Comparison of ENCODE assay signal across 13 mouse cellular contexts in genomic region chr13:25751409-25751777, GRCm38 (mm10).
DNase-seq lines count a peak whose midpoint lies in the region; ATAC-seq lines count a peak whose summit lies in the region.
"Had no signal": no experiment of that assay in that cellular context is flagged by ENCODE, and none has a peak within 500 bp of the region (broad histone marks: within the 10 kb centered on the region; RNA-seq: fewer than 3 reads in every experiment).

No protein-coding gene starts in this region.

- peak overlapping the region; percentile 71 for H3K27ac ChIP-seq in forebrain, embryonic 10.5 days
- peak overlapping the region; percentile 57 for H3K27ac ChIP-seq in forebrain, embryonic 16.5 days (ENCODE audit: low read length)
- H3K27ac ChIP-seq in limb, embryonic 10.5 days, result peak overlapping the region; percentile 42; the same call in 1 of the 2 replicates
- peak overlapping the region; percentile 68 for H3K27ac ChIP-seq in neural tube, embryonic 13.5 days (replicated peaks)
- H3K27ac ChIP-seq: left cerebral cortex, adult 2 months; limb, embryonic 13.5 days; macrophage had no signal

- H3K4me2 ChIP-seq in forebrain, embryonic 16.5 days (ENCODE audit: low read length), result peak overlapping the region; percentile 3; the same call in 1 of the 2 replicates
- no peak overlapping the region for H3K4me2 ChIP-seq in neural tube, embryonic 13.5 days
- H3K4me2 ChIP-seq: limb, embryonic 13.5 days had no signal

- H3K4me3 ChIP-seq in forebrain, embryonic 10.5 days, result no peak overlapping the region
- H3K4me3 ChIP-seq in forebrain, embryonic 16.5 days (replicated peaks; ENCODE audit: low read length), result no peak overlapping the region
- no peak overlapping the region for H3K4me3 ChIP-seq in limb, embryonic 10.5 days
- no peak overlapping the region for H3K4me3 ChIP-seq in neural tube, embryonic 13.5 days
- H3K4me3 ChIP-seq: left cerebral cortex, adult 2 months; limb, embryonic 13.5 days had no signal

- H3K9ac ChIP-seq in forebrain, embryonic 16.5 days (replicated peaks; ENCODE audit: low read depth, low read length), result no peak overlapping the region
- H3K9ac ChIP-seq in neural tube, embryonic 13.5 days, result no peak overlapping the region
- H3K9ac ChIP-seq: limb, embryonic 13.5 days; liver, postnatal 0 days had no signal

- no peaks in the 10 kb centered on the region for H3K27me3 ChIP-seq in forebrain, embryonic 10.5 days (ENCODE audit: poor library complexity, severe bottlenecking)
- no peaks in the 10 kb centered on the region for H3K27me3 ChIP-seq in forebrain, embryonic 16.5 days (replicated peaks; ENCODE audit: control insufficient read depth, insufficient read depth, low read length)
- H3K27me3 ChIP-seq in limb, embryonic 10.5 days (ENCODE audit: low read depth, poor library complexity, severe bottlenecking), result no peaks in the 10 kb centered on the region
- H3K27me3 ChIP-seq in neural tube, embryonic 13.5 days, result no peaks in the 10 kb centered on the region
- H3K27me3 ChIP-seq: limb, embryonic 13.5 days had no signal

- H3K9me3 ChIP-seq in forebrain, embryonic 10.5 days, result no peaks in the 10 kb centered on the region
- H3K9me3 ChIP-seq in forebrain, embryonic 16.5 days (ENCODE audit: control insufficient read depth, low read length), result no peaks in the 10 kb centered on the region
- H3K9me3 ChIP-seq in limb, embryonic 10.5 days (replicated peaks), result no peaks in the 10 kb centered on the region
- no peaks in the 10 kb centered on the region for H3K9me3 ChIP-seq in neural tube, embryonic 13.5 days
- H3K9me3 ChIP-seq: limb, embryonic 13.5 days had no signal

- peak; percentile 51 for ATAC-seq in forebrain, embryonic 16.5 days
- peak; percentile 66 for ATAC-seq in neural tube, embryonic 13.5 days (ENCODE audit: low read depth)
- ATAC-seq: liver, postnatal 0 days had no signal

- 39% methylated on average over 4 of the region's 4 CpGs for WGBS in forebrain, embryonic 10.5 days
- WGBS in forebrain, embryonic 16.5 days, result 15% methylated on average over 4 of the region's 4 CpGs
- 51% methylated on average over 4 of the region's 4 CpGs for WGBS in limb, embryonic 10.5 days
- 40% methylated on average over 4 of the region's 4 CpGs for WGBS in neural tube, embryonic 13.5 days

- DNase-seq in forebrain, embryonic 10.5 days (ENCODE audit: extremely low spot score, low spot score), result no peak
- DNase-seq in limb, embryonic 10.5 days (ENCODE audit: low spot score), result no peak
- DNase-seq in layer of hippocampus, postnatal 36 days, result no peak
- no peak for DNase-seq in gastrocnemius, adult 18-20 months (ENCODE audit: low spot score)
- DNase-seq in ovary, postnatal 10 days (ENCODE audit: low spot score), result no peak
- DNase-seq: adrenal gland, postnatal 36 days; kidney, adult 8-10 months; liver, postnatal 0 days had no signal

- H3K36me3 ChIP-seq in forebrain, embryonic 10.5 days (replicated peaks), result no peaks in the 10 kb centered on the region
- no peaks in the 10 kb centered on the region for H3K36me3 ChIP-seq in forebrain, embryonic 16.5 days (ENCODE audit: control insufficient read depth, insufficient read depth)
- H3K36me3 ChIP-seq in limb, embryonic 10.5 days, result no peaks in the 10 kb centered on the region
- H3K36me3 ChIP-seq in neural tube, embryonic 13.5 days, result no peaks in the 10 kb centered on the region
- H3K36me3 ChIP-seq: limb, embryonic 13.5 days had no signal

- peaks cover 26% of the 10 kb centered on the region for H3K4me1 ChIP-seq in forebrain, embryonic 10.5 days
- peaks cover 13% of the 10 kb centered on the region for H3K4me1 ChIP-seq in forebrain, embryonic 16.5 days (replicated peaks; ENCODE audit: control insufficient read depth, insufficient read depth, low read length)
- H3K4me1 ChIP-seq in limb, embryonic 10.5 days, result peaks cover 35% of the 10 kb centered on the region
- peaks cover 29% of the 10 kb centered on the region for H3K4me1 ChIP-seq in neural tube, embryonic 13.5 days (replicated peaks)
